Mouse (Mus musculus): ENCODE measurements around the gene Tmem217.

- TF ChIP-seq CTCF (IDR thresholded peaks at IDR 0.05; ENCODE audit: control insufficient read depth, insufficient read depth, insufficient read length) (peak; percentile 22), MAX (IDR thresholded peaks at IDR 0.05) (no peak)
These were observed 61.2 kb downstream of the Tmem217 start, which contains the start of gene Pim1 for GRCm38 (mm10) chr17:29490713-29491581.
